Mouse (Mus musculus): ENCODE results near the gene Kif1b. TPM values are rescaled to one million over a fixed set of nuclear protein-coding genes. Genes with fewer than 3 reads are reported as not detected.

The Kif1b gene
- polyA plus RNA-seq, 1 experiment from 2014 or later, result 38.9 TPM

DNA sequence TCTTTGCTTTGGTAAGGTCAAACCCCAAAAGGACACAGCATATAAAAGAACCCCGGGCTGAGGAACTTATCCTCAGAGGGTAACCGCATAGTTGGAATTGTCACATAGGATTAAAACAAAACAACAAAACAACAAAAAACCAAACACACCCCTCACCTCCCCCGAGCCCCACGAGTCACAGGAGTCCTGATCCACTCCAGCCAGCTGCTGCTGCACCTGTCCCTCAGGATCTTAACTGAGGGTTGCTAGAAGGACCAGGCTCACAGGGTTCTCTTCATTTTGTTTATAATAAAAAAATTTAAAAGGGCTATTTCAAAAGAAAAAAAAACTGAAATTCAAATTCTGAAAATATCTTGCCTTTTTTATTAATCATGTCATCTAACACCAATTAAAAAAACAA, 21.2 kb upstream of the Kif1b start:
- no peak overlapping the region for H3K4me2 ChIP-seq
- TF ChIP-seq CTCF (IDR thresholded peaks at IDR 0.05; ENCODE audit: low read depth), result no peak
- no peaks in the 10 kb centered on the region for H3K27me3 ChIP-seq (ENCODE audit: insufficient read depth, low read length)
- H3K4me1 ChIP-seq (ENCODE audit: insufficient read depth), result no peaks in the 10 kb centered on the region
- no peak overlapping the region for H3K27ac ChIP-seq (ENCODE audit: low read depth)
- DNase-seq (no peak), ATAC-seq (ENCODE audit: insufficient read depth) (no peak)
- no peak overlapping the region for H3K9ac ChIP-seq
- WGBS, result 85% methylated on average over 4 of the region's 4 CpGs
- no peaks in the 10 kb centered on the region for H3K9me3 ChIP-seq (ENCODE audit: low read depth, low read length)
- no peak overlapping the region for H3K4me3 ChIP-seq (ENCODE audit: low read depth, low read length)
- H3K36me3 ChIP-seq (ENCODE audit: insufficient read depth), result peaks cover 61% of the 10 kb centered on the region

DNA sequence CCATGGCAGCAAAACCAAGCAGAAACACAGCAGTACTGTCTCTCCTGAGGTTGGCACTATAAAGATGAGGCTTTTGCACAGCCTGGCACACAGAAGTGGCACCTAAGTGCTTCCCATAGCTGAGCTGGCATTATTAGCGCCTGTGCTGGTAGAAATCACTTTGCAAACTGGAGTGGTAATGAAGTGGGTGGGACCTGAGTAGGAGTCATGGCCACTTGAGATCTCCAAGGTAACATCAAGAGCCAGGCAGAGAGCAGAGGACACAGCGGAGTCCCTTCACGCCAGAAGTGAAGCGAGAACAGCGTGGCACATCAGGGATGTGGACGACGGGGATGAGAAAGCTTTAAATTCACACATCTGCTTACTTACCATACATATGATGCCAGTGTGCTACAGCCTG, 19.8 kb upstream of the Kif1b start:
- no peak for TF ChIP-seq CTCF (IDR thresholded peaks at IDR 0.05; ENCODE audit: low read depth)
- peak; percentile 47; the same call in 1 of the 2 replicates for ATAC-seq (ENCODE audit: insufficient read depth)
- H3K4me1 ChIP-seq (ENCODE audit: insufficient read depth), result no peaks in the 10 kb centered on the region
- H3K9ac ChIP-seq, result no peak overlapping the region
- no peak overlapping the region for H3K27ac ChIP-seq (ENCODE audit: low read depth)
- 78% methylated on average over 7 of the region's 7 CpGs for WGBS
- H3K27me3 ChIP-seq (ENCODE audit: insufficient read depth, low read length), result no peaks in the 10 kb centered on the region
- peak; percentile 51 for DNase-seq
- H3K9me3 ChIP-seq (ENCODE audit: low read depth, low read length), result no peaks in the 10 kb centered on the region
- no peak overlapping the region for H3K4me3 ChIP-seq (ENCODE audit: low read depth, low read length)
- H3K36me3 ChIP-seq (ENCODE audit: insufficient read depth), result peaks cover 46% of the 10 kb centered on the region
- no peak overlapping the region for H3K4me2 ChIP-seq

DNA sequence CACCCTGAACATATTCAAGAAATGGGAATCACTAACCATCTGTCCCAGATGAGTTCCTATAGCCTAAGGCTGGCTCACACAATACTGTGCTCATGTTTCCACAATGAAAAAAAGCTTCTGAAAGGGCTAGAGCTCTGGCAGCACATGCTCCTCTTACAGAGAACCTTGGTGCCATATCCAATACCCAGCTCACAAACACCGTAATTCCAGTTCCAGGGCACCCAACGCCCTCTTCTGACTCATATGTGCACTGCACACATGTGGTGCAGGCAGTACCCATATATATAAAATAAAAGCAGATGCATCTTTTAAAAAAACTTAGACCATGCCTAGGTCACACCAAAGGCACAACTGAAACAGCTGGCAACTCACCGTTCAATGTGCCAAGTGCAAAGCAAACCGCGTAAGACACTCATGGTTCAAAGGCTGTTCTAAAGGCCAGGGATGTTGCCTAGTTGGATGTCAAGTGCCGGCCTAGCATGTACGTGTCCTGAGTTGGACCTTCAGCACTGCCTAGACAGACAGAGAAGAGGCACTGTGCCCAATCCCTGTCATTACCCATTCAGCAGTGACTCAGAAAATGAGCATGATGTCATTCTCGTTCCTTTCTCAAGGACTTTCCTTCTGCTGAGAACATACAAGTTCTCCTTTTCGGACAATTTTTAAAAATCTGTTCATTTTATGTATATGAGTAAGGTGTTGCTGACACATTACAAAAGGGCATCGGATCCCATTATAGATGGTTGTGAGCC, 18.1 kb upstream of the Kif1b start:
- ATAC-seq (ENCODE audit: insufficient read depth) (no peak), DNase-seq (no peak)
- Histone ChIP-seq H3K27ac (ENCODE audit: low read depth) (no peak overlapping the region), H3K4me1 (ENCODE audit: insufficient read depth) (no peaks in the 10 kb centered on the region), H3K4me2 (no peak overlapping the region), H3K9me3 (ENCODE audit: low read depth, low read length) (no peaks in the 10 kb centered on the region), H3K36me3 (ENCODE audit: insufficient read depth) (peaks cover 31% of the 10 kb centered on the region), H3K9ac (no peak overlapping the region), H3K27me3 (ENCODE audit: insufficient read depth, low read length) (no peaks in the 10 kb centered on the region), H3K4me3 (ENCODE audit: low read depth, low read length) (no peak overlapping the region)
- 81% methylated on average over 10 of the region's 10 CpGs for WGBS
- TF ChIP-seq CTCF (IDR thresholded peaks at IDR 0.05; ENCODE audit: low read depth), result no peak

DNA sequence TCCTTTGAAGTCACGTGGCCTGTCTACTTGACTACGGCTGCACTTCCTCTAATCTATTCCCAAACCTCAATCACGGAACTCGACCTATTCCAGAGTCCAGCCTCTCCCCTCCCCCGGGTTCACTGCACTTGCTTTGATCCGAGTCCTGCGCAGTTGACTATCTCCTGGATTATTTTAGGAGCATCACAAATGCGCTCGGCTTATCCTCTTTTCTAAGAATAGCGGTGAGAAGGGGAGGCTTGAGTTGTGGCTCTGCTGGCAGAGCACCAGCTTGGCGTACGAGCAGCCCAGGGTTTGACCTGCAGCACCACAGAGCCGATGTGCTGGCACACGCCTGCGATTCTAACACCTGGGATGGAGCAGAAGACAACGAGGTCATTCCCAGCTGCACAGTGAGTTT, 16.2 kb upstream of the Kif1b start:
- H3K9ac ChIP-seq, result no peak overlapping the region
- DNase-seq (no peak), ATAC-seq (ENCODE audit: insufficient read depth) (no peak)
- H3K4me1 ChIP-seq (ENCODE audit: insufficient read depth), result no peaks in the 10 kb centered on the region
- peaks cover 14% of the 10 kb centered on the region for H3K36me3 ChIP-seq (ENCODE audit: insufficient read depth)
- H3K4me3 ChIP-seq (ENCODE audit: low read depth, low read length), result no peak overlapping the region
- H3K27me3 ChIP-seq (ENCODE audit: insufficient read depth, low read length), result no peaks in the 10 kb centered on the region
- 66% methylated on average over 16 of the region's 16 CpGs for WGBS
- TF ChIP-seq CTCF (IDR thresholded peaks at IDR 0.05; ENCODE audit: low read depth), result no peak
- H3K9me3 ChIP-seq (ENCODE audit: low read depth, low read length), result no peaks in the 10 kb centered on the region
- no peak overlapping the region for H3K4me2 ChIP-seq
- H3K27ac ChIP-seq (ENCODE audit: low read depth), result no peak overlapping the region

DNA sequence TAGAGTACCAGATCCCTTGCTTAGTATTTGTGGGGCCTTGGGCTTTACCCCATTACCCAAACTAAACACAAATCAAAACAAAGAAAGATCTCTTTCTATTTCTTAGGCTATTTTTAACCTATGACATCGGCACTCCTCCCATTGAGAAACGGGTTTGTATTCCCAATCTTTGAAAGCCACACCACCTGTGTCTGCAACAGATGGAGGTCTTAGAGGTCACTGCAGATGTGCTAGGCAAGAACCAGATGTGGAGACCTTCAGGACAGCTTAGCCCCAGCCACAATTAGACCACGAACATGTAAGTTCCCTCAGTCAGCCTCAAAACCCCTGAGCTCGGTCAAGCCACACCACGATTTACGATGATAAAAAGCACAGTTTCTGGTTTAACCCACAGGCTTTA, 15.2 kb upstream of the Kif1b start:
- no peak for TF ChIP-seq CTCF (IDR thresholded peaks at IDR 0.05; ENCODE audit: low read depth)
- H3K27ac ChIP-seq (ENCODE audit: low read depth), result no peak overlapping the region
- no peaks in the 10 kb centered on the region for H3K27me3 ChIP-seq (ENCODE audit: insufficient read depth, low read length)
- H3K9ac ChIP-seq, result no peak overlapping the region
- no peak for ATAC-seq (ENCODE audit: insufficient read depth)
- DNase-seq, result no peak
- 74% methylated on average over 6 of the region's 6 CpGs for WGBS
- H3K9me3 ChIP-seq (ENCODE audit: low read depth, low read length), result no peaks in the 10 kb centered on the region
- no peaks in the 10 kb centered on the region for H3K4me1 ChIP-seq (ENCODE audit: insufficient read depth)
- no peak overlapping the region for H3K4me3 ChIP-seq (ENCODE audit: low read depth, low read length)
- H3K36me3 ChIP-seq (ENCODE audit: insufficient read depth), result peaks cover 8% of the 10 kb centered on the region
- H3K4me2 ChIP-seq, result no peak overlapping the region

DNA sequence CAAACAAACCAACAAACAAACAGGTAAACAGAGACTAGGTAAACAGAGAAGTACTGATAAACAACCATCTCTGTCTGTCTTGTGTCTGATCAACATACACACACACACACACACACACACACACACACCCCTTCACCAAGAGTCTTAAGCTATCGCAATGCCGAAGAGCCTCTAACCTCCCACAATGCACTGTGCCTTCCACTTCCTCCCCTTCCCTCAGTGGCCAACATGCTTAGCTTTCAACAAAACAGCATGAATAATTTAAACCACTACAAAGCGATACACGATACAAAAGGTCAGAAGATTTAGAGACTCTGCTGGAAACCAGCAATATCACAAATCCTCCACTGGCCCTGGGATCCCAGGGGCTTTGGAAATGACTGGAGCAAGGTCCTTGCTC, 14.8 kb upstream of the Kif1b start:
- H3K4me1 ChIP-seq (ENCODE audit: insufficient read depth), result no peaks in the 10 kb centered on the region
- 83% methylated on average over 4 of the region's 4 CpGs for WGBS
- H3K9ac ChIP-seq, result no peak overlapping the region
- 0 out of 2 replicates have a peak, but pooled peaks cover 3% of the 10 kb centered on the region for H3K36me3 ChIP-seq (ENCODE audit: insufficient read depth)
- H3K4me3 ChIP-seq (ENCODE audit: low read depth, low read length), result no peak overlapping the region
- ATAC-seq (ENCODE audit: insufficient read depth), result no peak
- TF ChIP-seq CTCF (IDR thresholded peaks at IDR 0.05; ENCODE audit: low read depth), result no peak
- no peaks in the 10 kb centered on the region for H3K9me3 ChIP-seq (ENCODE audit: low read depth, low read length)
- no peak overlapping the region for H3K4me2 ChIP-seq
- DNase-seq, result no peak
- H3K27me3 ChIP-seq (ENCODE audit: insufficient read depth, low read length), result no peaks in the 10 kb centered on the region
- H3K27ac ChIP-seq (ENCODE audit: low read depth), result no peak overlapping the region

DNA sequence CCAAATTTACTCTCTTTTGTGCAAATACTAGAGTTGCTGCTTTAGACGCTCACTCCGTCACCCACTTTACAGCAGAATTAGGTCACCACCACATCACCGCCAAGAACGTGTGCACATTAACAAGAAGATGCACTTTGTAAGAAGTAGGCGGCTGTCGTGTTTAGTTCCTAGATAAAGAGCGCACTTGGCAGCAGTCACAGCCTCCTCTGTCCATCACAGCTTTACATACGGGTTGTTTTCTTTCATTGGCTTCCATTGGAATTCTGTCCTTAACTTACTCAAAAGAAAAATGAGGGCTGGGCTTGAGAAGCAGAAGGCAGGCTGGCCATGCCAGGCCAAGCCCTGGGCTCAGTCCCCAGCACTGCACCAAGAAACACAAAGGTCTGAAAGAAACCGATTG, 11.6 kb upstream of the Kif1b start:
- H3K9me3 ChIP-seq (ENCODE audit: low read depth, low read length), result no peaks in the 10 kb centered on the region
- 56% methylated on average over 9 of the region's 9 CpGs for WGBS
- H3K27ac ChIP-seq (ENCODE audit: low read depth), result no peak overlapping the region

More for the DNA sequence above, 11.6 kb upstream of the Kif1b start:
- TF ChIP-seq CTCF (IDR thresholded peaks at IDR 0.05; ENCODE audit: low read depth), result no peak
- H3K9ac ChIP-seq, result no peak overlapping the region
- H3K4me2 ChIP-seq, result no peak overlapping the region
- no peaks in the 10 kb centered on the region for H3K4me1 ChIP-seq (ENCODE audit: insufficient read depth)
- DNase-seq, result peak; percentile 14
- H3K27me3 ChIP-seq (ENCODE audit: insufficient read depth, low read length), result no peaks in the 10 kb centered on the region
- no peak for ATAC-seq (ENCODE audit: insufficient read depth)
- no peak overlapping the region for H3K4me3 ChIP-seq (ENCODE audit: low read depth, low read length)
- H3K36me3 ChIP-seq (ENCODE audit: insufficient read depth), result no peaks in the 10 kb centered on the region

All from lung, embryonic 14.5 days (tissue).